Mouse (Mus musculus): ENCODE results near the gene Vps35l.

Vps35l gene

DNA sequence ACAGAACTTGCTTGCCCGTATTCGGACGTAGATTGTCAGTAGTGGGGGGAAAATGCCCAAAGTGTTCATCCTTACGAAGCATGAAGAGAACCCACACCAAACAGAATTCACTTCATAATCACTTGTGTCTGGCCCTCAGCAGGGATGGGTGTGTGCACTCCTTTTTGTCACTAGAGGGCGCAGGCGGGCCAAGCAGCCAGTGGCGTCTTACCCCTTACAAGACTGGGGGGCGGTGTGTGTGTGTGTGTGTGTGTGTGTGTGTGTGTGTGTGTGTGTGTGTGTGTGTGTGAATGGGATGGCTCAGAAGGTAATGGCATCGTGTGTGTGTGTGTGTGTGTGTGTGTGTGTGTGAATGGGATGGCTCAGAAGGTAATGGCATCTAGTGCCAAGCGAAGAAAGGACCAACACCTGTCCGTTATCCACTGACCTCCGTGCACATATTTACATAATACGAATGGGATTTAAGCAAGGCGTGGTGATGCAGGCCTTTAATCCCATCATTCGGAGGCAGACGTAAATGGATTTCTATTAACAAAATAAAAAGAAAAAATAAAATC lies at the start of gene Vps35l:
Vps35l (plus strand) TSS at position 252 of the 557 bp plus-strand sequence.
- peak; percentile 94 for DNase-seq (ENCODE audit: low read depth, low spot score)

DNA sequence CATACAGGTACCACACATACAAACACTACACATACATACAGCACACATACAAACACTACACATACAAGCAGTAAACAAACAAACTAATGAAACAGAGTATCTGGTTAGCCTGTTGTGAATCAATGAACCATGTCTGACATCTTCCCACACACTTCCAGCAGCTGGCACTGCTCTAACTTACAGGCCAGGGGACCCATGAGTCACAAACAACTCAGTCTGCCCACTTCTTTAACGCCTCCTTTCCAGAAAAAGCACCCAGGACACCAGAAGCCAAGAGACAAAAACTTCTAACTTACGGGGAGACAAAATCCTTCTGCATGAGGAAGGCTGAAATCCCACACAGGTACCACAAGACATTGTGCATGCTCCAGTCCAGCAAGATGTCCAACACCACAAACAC lies 48.7 kb upstream of the Vps35l start:
- DNase-seq (ENCODE audit: low read depth, low spot score): peak; percentile 86

DNA sequence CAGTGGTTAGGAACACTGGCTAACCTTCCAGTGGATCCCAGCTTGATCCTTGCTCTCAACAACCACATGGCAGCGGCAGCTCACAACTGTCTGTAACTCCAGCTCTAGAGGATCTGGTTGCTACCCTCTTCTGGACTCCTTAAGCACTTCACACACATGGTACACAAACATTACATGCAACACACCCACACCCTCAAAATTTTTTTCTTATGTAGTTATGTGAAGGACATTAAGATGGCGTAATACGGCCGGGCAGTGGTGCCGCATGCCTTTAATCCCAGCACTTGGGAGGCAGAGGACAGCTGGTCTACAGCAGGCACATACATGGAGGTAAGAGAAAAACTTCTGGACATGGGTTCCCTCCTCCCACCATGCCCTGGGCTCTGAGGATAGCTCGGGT lies 43.9 kb upstream of the Vps35l start:
- DNase-seq (ENCODE audit: low read depth, low spot score): no peak

DNA sequence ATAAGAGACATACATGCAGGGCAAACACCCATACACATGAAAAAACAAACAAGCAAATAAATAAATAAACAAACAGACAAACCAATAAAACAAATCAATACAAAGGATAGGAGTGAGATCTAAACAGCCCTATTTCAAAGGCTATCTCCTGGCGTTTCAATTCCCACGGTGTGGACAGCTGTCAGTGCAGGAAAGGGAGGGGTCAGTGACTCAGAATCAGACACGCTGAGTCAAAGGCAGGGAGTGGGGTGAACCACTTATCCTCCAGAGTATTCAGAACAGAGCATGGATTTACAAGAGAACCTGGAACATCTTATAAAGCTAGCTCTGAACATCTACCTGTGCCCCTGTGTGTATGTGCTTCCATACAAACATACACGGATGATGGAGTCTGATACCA lies 42.9 kb upstream of the Vps35l start:
- DNase-seq (ENCODE audit: low read depth, low spot score): peak; percentile 42

DNA sequence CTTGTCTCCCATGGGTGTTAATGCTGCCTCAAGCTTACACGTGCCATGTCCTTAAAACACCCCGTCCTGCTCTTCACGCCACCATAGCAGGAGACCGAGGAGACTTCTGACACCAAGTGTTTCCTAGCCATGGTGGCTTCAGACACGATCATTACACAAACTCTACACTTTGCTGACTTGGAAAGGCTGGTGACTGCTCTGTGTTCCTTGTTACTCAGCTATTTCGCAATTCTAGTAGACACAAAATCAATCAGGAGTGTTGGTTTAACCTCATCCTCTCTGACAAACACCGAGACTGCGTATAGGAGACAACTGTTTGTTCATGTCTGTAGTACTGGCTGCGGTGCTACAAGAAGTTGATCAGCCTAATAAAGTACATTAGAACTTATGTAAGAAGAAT lies 41.1 kb upstream of the Vps35l start:
- DNase-seq (ENCODE audit: low read depth, low spot score): no peak

DNA sequence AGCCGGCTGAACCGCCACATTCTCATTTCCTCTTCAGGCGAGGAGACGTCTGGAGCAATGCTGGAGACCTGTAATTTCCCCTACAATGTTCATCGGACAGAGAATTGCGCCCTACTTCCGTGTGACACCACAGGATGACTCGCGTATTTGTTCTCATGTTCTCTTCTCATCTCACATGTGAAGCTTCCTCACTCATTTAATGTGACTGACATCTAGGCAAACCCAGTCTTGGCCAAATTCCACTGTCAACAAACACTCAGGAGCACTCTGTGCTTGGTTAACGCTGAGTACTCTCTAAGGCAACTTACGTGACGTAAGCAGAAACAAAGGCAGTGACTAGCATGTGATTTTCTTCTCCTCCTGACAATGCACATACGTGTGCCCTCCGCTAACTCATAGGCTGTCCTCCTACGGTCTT lies 36.9 kb upstream of the Vps35l start:
- DNase-seq (ENCODE audit: low read depth, low spot score): peak; percentile 42

DNA sequence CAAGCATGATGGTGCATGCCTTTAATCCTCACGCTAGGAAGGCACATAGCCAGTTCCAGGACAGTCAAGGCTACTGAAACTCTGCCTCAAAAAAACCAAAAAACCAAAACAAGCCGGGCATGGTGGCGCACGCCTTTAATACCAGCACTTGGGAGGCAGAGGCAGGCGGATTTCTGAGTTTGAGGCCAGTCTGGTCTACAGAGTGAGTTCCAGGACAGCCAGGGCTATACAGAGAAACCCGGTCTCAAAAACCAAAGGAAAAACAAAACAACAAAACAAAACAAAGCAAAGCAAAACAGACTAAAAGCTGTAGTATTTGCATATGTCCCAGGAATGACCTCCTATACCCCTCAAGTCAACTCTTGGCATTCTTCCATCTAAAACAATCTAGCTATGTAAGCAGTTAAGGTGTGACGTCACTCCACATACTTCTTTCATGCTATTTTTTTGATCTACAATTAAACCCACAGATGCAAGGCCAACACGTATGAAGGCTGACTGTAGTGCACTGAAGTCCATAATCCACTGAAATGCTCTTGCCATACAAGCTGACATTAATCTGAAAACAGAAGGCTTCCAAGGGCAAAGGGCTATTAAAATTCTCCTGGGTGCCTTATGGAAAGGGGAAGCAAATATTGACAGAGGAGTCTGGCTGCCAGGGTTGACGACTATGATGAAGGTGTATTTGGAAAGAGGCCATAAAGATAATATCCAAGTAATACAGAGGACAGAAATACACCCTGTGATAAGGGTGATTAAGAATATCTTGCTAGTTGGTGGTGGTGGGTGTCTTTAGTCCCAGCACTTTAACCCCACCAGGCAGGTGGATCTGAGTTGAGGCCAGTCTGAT lies 35.8 kb upstream of the Vps35l start:
- DNase-seq (ENCODE audit: low read depth, low spot score): no peak

DNA sequence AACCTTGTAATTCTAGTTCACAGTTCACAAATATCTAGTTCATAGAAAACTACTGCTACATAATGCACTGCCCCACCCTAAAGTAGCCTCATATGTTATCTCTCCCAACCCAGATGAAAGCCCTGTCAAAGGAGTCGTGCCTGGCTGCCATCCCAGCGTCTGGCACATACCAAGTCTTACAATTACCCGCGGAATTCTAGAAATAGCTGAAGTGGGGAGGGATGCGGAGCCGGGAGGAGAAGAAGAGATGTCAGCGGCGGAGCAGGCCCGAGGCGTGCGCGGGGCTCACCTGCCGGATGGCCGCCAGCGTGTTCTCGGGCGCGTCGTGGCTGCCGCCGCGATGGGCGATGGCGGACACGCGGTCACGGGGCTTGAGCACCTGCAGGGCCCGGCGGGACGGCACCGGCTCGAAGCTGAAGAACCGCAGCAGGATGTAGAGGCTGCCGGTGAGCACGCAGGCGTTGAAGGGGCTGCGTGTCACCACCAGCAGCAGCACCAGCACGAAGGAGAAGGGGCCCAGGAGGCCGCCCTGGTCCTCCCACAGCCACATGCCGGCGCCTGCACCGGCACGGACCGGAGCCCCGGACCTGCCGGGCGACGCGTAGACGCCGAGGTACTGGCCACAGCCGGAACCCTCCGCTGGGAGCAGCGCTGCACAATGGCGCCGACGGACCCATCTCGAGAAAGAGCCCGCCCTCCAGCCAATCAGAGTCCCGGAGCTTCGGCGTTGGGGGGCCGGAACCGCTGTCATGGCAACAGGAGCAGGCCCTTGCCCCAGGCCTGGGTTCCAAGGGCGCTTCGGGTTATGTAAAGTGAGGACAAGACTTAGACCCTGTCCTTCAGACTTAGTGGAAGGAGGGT lies 34.7 kb upstream of the Vps35l start, which contains the start of gene Gde1:
Gde1 (minus strand) TSS at position 678 of the 861 bp plus-strand sequence.
- DNase-seq (ENCODE audit: low read depth, low spot score): peak; percentile 97

DNA sequence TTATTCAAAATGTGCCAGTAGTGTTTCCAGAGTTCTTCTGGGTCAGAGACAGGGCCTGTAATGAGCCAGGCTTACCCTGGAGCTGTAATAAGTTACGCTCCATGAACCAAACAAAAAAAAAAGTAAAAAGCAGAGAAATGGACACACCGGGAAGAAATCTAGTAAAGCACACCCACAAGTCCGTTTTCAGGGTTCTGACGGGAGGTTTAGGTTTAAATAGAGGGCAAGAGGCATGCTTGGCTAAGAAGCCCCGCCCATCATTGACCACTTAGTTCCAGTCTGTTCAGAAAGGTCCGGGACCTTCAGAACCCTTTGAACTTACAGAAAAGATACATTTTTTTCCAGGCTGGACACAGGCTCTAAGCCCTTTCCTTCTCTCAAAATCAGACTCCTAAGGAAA lies 34.0 kb upstream of the Vps35l start:
- no peak for DNase-seq (ENCODE audit: low read depth, low spot score)

DNA sequence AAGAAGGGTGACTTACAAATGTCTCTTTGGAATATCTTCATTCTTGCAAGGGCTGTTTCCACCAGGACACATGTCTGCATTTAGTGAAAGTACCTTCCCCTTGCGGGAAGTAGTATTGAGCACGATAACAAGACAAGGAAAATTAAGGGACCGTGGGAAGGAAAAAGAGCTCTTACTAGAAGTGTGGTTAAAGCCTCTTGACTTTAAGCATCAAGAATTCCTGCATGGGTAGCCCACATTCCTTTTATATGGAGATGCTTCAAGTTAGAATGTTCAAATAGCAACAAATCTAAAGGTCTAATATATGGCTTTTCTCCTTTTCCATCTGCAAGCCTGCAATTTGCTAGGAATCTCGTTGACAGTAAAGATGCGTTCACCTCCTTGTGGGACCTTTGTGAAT lies 33.5 kb upstream of the Vps35l start:
- DNase-seq (ENCODE audit: low read depth, low spot score): no peak

DNA sequence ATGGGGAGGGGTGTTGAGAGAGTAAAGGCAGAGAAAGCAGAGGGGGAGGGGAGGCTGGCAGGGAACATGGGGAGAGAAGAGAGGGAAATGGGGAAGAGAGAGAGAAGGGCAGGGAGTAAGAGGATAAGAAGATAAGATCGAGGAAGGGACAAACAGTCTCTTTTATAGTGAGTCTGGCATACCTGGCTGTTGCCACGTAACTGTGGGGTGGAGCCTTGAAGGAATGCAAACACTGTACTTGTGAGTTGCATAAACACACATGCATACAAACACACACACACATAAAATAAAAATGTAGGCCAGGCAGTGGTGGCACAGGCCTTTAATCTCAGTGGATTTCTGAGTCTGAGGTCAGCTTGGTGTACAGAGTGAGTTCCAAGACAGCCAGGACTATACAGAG lies 32.8 kb upstream of the Vps35l start:
- no peak for DNase-seq (ENCODE audit: low read depth, low spot score)

DNA sequence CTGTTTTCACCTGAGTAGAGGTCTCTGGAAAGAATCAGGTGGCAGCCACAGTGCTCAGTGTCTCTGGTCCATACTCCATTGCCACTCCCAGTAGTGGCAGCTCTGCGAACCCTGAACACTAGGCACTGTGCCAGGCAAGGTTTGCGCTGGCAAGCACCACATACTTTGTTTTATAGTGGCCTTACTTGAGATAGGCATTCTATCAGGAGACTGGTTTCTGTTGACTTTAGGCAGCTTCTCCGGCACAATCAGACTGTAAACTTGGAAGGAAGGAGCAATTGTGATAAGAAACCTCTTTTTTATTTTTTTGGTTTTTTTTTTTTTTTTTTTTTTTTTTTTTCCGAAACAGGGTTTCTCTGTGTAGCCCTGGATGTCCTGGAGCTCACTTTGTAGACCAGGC lies 32.0 kb upstream of the Vps35l start:
- no peak for DNase-seq (ENCODE audit: low read depth, low spot score)

DNA sequence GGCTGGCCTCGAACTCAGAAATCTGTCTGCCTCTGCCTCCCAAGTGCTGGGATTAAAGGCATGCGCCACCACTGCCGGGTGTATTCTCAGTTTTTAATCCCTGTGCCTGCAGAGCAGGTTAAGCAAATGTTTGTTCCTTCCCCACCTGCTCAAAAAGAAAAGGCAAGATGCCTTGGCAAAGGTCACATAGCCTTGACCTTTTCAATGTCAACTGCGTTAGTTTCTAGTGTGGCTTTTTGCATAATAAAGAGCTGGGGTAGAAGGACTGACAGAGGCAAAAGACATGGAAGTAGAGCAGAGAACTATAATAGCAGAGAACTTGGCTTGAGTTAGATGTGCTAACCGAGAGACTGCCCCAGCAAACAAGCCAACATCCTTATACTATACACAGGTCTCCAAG lies 29.2 kb upstream of the Vps35l start:
- DNase-seq (ENCODE audit: low read depth, low spot score): no peak

DNA sequence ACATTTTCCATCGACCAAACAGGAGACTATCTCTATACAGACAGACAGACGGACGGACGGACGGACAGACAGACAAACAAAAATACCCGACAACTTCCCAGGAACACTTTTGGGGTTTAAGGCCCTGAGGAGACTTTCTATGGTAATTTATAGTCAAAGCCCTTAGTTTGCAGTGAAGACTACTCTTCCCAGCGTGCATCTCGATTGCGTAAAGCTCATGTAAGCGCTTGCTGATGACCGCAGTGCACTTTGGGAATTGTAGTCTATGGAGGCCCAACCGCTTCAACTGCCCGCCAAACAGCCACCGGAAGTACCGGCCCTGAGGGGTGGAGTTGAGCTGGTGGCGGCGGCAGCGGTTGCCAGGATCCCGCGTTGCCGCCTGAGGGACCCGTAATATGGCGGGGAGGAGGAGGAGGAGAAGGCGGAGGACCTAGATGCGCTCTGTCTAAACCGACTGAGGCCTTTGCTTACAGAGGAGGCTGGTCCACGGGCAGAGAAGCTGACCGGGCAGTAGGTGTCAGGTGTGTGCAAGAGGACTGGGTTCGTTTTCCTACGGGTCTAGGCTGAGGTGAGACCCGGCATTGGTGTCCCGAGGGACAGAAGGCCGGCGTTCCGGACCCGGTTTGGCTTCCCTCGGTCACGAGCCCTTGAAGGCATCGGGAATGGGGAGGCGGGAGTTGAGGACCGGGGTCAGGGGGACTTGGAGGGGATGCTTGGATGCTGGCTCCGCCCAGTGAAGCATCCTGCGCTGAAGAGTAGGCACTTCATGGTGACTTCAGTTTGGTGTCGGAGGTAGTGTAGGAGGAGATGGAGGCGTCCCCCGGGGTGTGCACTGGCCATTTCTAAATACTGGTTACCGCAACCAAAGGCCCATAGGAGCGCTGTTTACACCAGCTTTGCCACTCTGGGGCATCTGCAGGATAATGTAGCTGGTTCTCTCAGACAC lies 27.5 kb upstream of the Vps35l start, which contains the start of gene Ccp110:
Ccp110 (plus strand) TSS at position 325 of the 946 bp plus-strand sequence.
- DNase-seq (ENCODE audit: low read depth, low spot score): peak; percentile 100

DNA sequence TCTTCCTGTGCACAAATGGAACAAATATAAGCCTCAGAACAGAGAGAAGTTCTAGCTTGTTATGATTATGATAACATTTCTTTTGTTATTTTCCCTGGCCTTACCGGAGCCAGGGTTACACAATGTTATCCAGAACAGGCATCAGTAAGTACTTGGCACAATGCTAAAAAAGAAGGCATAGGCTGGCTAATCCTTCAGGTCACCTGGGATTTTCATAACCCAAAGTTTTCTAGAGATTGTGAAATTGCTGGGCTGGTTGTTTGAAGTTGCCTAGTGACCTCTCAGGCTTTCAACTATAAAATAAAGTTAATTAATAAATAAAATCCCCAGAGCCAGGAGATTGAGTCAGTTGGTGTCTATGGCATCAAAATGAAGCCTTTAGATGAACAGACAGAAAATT lies 25.2 kb upstream of the Vps35l start:
- DNase-seq (ENCODE audit: low read depth, low spot score): no peak

DNA sequence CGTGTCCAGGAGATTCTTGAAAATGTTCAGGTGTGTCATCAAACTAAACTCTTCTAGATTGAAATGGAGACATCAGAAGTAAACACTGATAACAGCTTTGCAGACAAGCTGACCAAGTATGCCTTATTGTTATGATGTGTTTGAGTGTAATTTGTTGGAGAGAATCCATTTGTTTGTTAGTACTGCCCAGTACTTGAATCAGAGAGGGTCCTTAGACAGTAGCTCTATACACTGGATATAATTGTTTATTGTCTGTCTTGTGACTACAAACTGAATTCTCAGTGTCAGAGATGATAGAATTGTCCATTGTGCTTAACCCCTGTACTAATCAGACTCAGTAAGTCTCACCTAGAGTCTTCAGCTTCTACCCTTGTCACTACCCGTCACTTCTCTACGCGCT lies 22.0 kb upstream of the Vps35l start:
- peak; percentile 75 for DNase-seq (ENCODE audit: low read depth, low spot score)

DNA sequence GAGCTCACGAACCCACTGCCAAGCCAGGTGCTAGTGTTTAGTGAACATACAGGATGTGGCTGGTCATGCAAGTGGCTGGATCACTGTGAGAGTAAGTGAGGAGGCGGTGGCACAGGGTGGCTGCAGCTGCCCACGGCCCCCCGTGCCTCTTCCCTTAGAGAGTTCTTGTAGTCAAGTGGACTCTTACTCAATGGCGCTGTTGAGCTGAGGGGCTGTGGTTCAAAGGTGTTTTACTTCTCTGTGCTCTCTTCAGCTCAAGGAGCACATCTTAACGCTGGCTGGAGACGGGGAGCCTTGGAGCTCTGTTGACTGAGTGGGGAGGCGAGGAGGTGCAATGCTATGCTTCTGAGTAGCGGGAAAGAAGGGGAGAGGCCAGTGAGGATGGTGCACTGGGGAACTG lies 16.1 kb upstream of the Vps35l start:
- no peak for DNase-seq (ENCODE audit: low read depth, low spot score)

DNA sequence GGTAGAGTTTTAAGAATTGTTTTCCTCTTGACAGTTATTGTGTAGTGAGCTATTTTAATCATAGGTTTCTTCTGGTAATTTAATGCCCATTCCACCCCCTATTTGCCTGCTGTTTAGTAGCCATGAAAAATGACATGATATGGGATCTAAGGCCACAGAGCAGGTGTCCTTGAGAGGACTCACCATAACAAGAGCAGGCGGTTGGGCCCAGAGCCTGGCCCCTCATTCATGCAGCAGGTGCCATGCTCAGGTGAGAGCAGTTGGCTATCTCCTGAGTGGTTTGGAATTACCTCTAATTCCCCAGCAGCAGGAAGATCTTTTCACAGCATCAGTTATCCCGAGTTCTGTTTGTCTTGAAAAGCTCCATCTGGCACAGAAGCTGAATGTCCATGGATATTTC lies 14.6 kb upstream of the Vps35l start:
- no peak for DNase-seq (ENCODE audit: low read depth, low spot score)

DNA sequence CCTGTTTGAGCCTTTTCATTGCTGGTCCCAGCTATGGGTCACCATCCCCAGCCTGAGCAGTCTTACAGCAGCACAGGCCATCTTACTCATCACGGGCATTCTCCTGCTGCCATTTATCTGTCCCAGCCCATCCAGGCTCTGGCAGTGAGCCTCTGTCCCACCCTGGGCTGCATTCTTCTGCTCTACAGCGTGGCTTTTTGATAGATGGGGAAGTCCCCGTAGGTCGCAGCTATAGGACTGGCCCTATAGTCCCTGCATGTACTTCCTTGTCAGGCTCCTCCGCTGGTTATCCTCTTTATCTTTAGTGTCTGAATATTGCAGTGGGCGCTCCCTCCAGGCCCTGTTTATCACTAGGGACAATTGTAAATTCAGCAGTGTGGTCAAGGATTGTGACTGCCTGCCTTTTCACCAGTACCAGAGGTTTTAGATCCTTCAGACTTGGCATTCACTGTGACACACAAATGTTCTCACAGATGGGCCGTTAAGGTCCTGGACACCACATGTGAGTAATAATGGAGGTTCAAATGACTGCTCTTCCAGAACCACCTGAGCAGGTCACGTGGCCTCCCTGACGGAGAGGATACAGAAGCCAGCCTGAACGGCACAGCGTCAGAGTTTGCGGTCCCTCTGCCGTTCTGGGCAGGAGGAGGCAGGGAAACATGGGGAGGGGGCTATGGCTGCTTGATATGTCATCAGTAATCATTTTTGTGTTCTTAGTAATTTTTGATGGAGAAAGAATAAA lies 11.0 kb upstream of the Vps35l start:
- DNase-seq (ENCODE audit: low read depth, low spot score): no peak

DNA sequence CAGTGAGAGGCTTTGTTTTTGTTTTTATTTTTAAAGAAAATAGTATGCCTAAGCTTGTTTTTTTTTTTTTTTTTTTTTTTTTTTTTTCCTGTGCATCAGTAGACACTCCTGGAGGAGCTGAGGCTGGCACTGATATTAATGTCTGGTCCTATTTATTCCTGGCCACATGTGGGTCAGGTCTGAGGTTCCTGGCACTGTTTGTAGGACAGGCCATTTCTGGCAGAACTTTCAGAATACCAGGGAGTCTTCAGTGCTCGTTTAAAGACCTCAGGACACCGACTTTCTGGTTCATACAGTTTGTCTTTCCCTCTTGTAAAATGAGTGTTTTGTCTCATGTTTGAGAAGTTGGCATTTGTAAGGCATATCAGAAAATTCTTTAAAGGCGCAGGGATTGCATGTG lies 8.2 kb upstream of the Vps35l start:
- no peak for DNase-seq (ENCODE audit: low read depth, low spot score)
